Mouse (Mus musculus) kidney, embryonic 14.5 days (tissue): Measurements from ENCODE around the gene Ppp1r9a. TPM values are rescaled to one million over a fixed set of nuclear protein-coding genes. Genes with fewer than 3 reads are reported as not detected.

Source experiments
- ATAC-seq: fragments of 200-750 bp; cut with Nextera tagmentation; 2 replicates; pipeline ENCODE4 v1.8.0; 2017; ENCODE audit warnings: moderate number of reproducible peaks, mild to moderate bottlenecking, moderate TSS enrichment, moderate library complexity; ENCODE audit not compliant: low FRiP score, low TSS enrichment
- H3K27ac ChIP-seq: fragments of 300-500 bp; sonication (generic); 2 replicates; pipeline ENCODE4 v1.5.1; 2014; ENCODE audit warnings: low read depth, mild to moderate bottlenecking, low read length, moderate library complexity, mixed read lengths
- H3K27me3 ChIP-seq: fragments of 300-500 bp; sonication (generic); 2 replicates; pipeline ENCODE4 v1.6.1; 2014; ENCODE audit warnings: mild to moderate bottlenecking, low read length; ENCODE audit not compliant: control insufficient read depth, insufficient read depth
- H3K36me3 ChIP-seq: fragments of 300-500 bp; sonication (generic); 2 replicates; pipeline ENCODE4 v1.6.1; 2014; ENCODE audit warnings: low read length, mixed read lengths; ENCODE audit not compliant: control insufficient read depth, insufficient read depth
- H3K4me1 ChIP-seq: fragments of 300-500 bp; sonication (generic); 2 replicates; pipeline ENCODE4 v1.6.1; 2014; ENCODE audit warnings: low read length, mixed read lengths; ENCODE audit not compliant: control insufficient read depth, insufficient read depth
- H3K4me2 ChIP-seq: fragments of 300-500 bp; sonication (generic); replicated peaks from 2 replicates; pipeline ENCODE4 v1.6.1; 2014; ENCODE audit warnings: low read depth, mild to moderate bottlenecking, low read length
- H3K4me3 ChIP-seq: fragments of 300-500 bp; sonication (generic); 2 replicates; pipeline ENCODE4 v1.5.1; 2014; ENCODE audit warnings: mild to moderate bottlenecking, low read length
- H3K9ac ChIP-seq: fragments of 300-500 bp; sonication (generic); 2 replicates; pipeline ENCODE4 v1.6.1; 2014; ENCODE audit warnings: low read depth, mild to moderate bottlenecking, low read length, moderate library complexity
- H3K9me3 ChIP-seq: fragments of 300-500 bp; sonication (generic); 2 replicates; pipeline ENCODE4 v1.6.1; 2016; ENCODE audit warnings: low read length; ENCODE audit not compliant: control insufficient read depth
- WGBS: fragments of 180-500 bp; shearing (Covaris S2); extraction: QIAGEN DNeasy Blood & Tissue Kit; methylation state at CpG from one replicate; pipeline ENCODE4 v1.1.7; 2014; 5-methylcytosine and 5-hydroxymethylcytosine counted together
- polyA plus RNA-seq: library from polyadenylated mRNA; unstranded; fragments of >200 nt; fragmentation: Nextera tagmentation; extraction: Ambion mirVana; gene quantifications from 2 replicates; pipeline ENCODE4 v1.2.1, GENCODE M21; 2014

Ppp1r9a gene
- polyA plus RNA-seq, 1 experiment from 2014 or later = 28.8 TPM

GRCm38 (mm10) chr6:5179189-5179588 lies 276.5 kb downstream of the Ppp1r9a start:
- Histone ChIP-seq H3K9me3 (no peaks in the 10 kb centered on the region), H3K27me3 (no peaks in the 10 kb centered on the region), H3K27ac (no peak overlapping the region), H3K9ac (no peak overlapping the region), H3K4me2 (no peak overlapping the region), H3K4me1 (peaks cover 4% of the 10 kb centered on the region; the same call in 1 of the 2 replicates), H3K36me3 (no peaks in the 10 kb centered on the region), H3K4me3 (no peak overlapping the region)
- ATAC-seq = no peak
- 89% methylated on average over 6 of the region's 6 CpGs for WGBS

- no peak for ATAC-seq
These were observed 277.9 kb downstream of the Ppp1r9a start for GRCm38 (mm10) chr6:5180645-5181044.

GRCm38 (mm10) chr6:5186229-5186950 lies 283.7 kb downstream of the Ppp1r9a start:
- Histone ChIP-seq H3K27me3 (no peaks in the 10 kb centered on the region), H3K4me2 (no peak overlapping the region), H3K27ac (no peak overlapping the region), H3K9ac (no peak overlapping the region), H3K9me3 (no peaks in the 10 kb centered on the region), H3K4me3 (no peak overlapping the region), H3K36me3 (no peaks in the 10 kb centered on the region), H3K4me1 (no peaks in the 10 kb centered on the region)
- WGBS = 83% methylated on average over 7 of the region's 7 CpGs
- ATAC-seq = no peak

More at GRCm38 (mm10) chr6:5180645-5181044, 277.9 kb downstream of the Ppp1r9a start:
- no peak overlapping the region for H3K4me3 ChIP-seq
- no peaks in the 10 kb centered on the region for H3K27me3 ChIP-seq
- no peaks in the 10 kb centered on the region for H3K9me3 ChIP-seq
- no peak overlapping the region for H3K4me2 ChIP-seq
- no peak overlapping the region for H3K27ac ChIP-seq
- no peaks in the 10 kb centered on the region for H3K36me3 ChIP-seq
- WGBS = 72% methylated on average over 5 of the region's 5 CpGs
- peaks cover 4% of the 10 kb centered on the region; the same call in 1 of the 2 replicates for H3K4me1 ChIP-seq
- no peak overlapping the region for H3K9ac ChIP-seq

GRCm38 (mm10) chr6:5187586-5187985 lies 284.9 kb downstream of the Ppp1r9a start:
- no peak for ATAC-seq
- H3K4me1 ChIP-seq = no peaks in the 10 kb centered on the region
- 81% methylated on average over 6 of the region's 6 CpGs for WGBS
- no peak overlapping the region for H3K27ac ChIP-seq
- H3K27me3 ChIP-seq = no peaks in the 10 kb centered on the region
- H3K9me3 ChIP-seq = no peaks in the 10 kb centered on the region
- H3K4me3 ChIP-seq = no peak overlapping the region
- H3K9ac ChIP-seq = no peak overlapping the region
- H3K4me2 ChIP-seq = no peak overlapping the region
- no peaks in the 10 kb centered on the region for H3K36me3 ChIP-seq

- Histone ChIP-seq H3K27ac (no peak overlapping the region), H3K4me2 (no peak overlapping the region), H3K9ac (no peak overlapping the region), H3K9me3 (no peaks in the 10 kb centered on the region), H3K4me3 (no peak overlapping the region), H3K36me3 (no peaks in the 10 kb centered on the region), H3K27me3 (no peaks in the 10 kb centered on the region), H3K4me1 (no peaks in the 10 kb centered on the region)
- 88% methylated on average over 5 of the region's 5 CpGs for WGBS
- no peak for ATAC-seq
These were observed 285.3 kb downstream of the Ppp1r9a start for GRCm38 (mm10) chr6:5188036-5188435.

- no peak overlapping the region for H3K4me2 ChIP-seq
- ATAC-seq = no peak
- 34% methylated on average over 6 of the region's 6 CpGs for WGBS
- H3K36me3 ChIP-seq = no peaks in the 10 kb centered on the region
- H3K27ac ChIP-seq = no peak overlapping the region
- H3K9me3 ChIP-seq = no peaks in the 10 kb centered on the region
- H3K27me3 ChIP-seq = no peaks in the 10 kb centered on the region
- no peak overlapping the region for H3K4me3 ChIP-seq
- no peaks in the 10 kb centered on the region for H3K4me1 ChIP-seq
- no peak overlapping the region for H3K9ac ChIP-seq
These were observed 286.2 kb downstream of the Ppp1r9a start for GRCm38 (mm10) chr6:5188938-5189337.

GRCm38 (mm10) chr6:5189507-5189906 lies 286.8 kb downstream of the Ppp1r9a start:
- Histone ChIP-seq H3K36me3 (no peaks in the 10 kb centered on the region), H3K4me3 (no peak overlapping the region), H3K4me2 (no peak overlapping the region), H3K4me1 (no peaks in the 10 kb centered on the region), H3K9me3 (no peaks in the 10 kb centered on the region), H3K9ac (no peak overlapping the region), H3K27me3 (no peaks in the 10 kb centered on the region), H3K27ac (no peak overlapping the region)
- WGBS = 52% methylated on average over 4 of the region's 4 CpGs
- ATAC-seq = no peak

- H3K27me3 ChIP-seq = no peaks in the 10 kb centered on the region
- H3K27ac ChIP-seq = no peak overlapping the region
- 85% methylated on average over 4 of the region's 4 CpGs for WGBS
- H3K4me3 ChIP-seq = no peak overlapping the region
- no peaks in the 10 kb centered on the region for H3K9me3 ChIP-seq
- ATAC-seq = no peak
- H3K9ac ChIP-seq = no peak overlapping the region
- H3K36me3 ChIP-seq = no peaks in the 10 kb centered on the region
- no peak overlapping the region for H3K4me2 ChIP-seq
- no peaks in the 10 kb centered on the region for H3K4me1 ChIP-seq
These were observed 288.0 kb downstream of the Ppp1r9a start for GRCm38 (mm10) chr6:5190761-5191160.

- Histone ChIP-seq H3K9me3 (peaks cover 2% of the 10 kb centered on the region; the same call in 1 of the 2 replicates), H3K9ac (no peak within 1 kb of the TSS), H3K4me2 (no peak within 1 kb of the TSS), H3K4me3 (no peak within 1 kb of the TSS), H3K4me1 (no peaks in the 10 kb centered on the region), H3K27me3 (no peaks in the 10 kb centered on the region), H3K27ac (no peak within 1 kb of the TSS), H3K36me3 (no peaks in the 10 kb centered on the region)
- no peak for ATAC-seq
- WGBS = 41% methylated on average over 5 of the region's 5 CpGs
These were observed 291.0 kb downstream of the Ppp1r9a start, which contains the start of gene Pon1 for GRCm38 (mm10) chr6:5193693-5194092. Gene Pon1 (minus strand): TSS chr6:5193946.
